Mouse (Mus musculus) heart, postnatal 36 days (tissue): ENCODE results near the gene Tmem150a. TPM values are rescaled to one million over a fixed set of nuclear protein-coding genes. Genes with fewer than 3 reads are reported as not detected.

Experiments
- DNase-seq, 2 experiments: peaks; one replicate each; pipeline ENCODE4 v3.0.0; 2021 to 2022
- intact Hi-C: fragments of 180-260 bp; cut with DNase I; formaldehyde crosslinking; loops from one replicate; pipeline ENCODE4 v1.15.1; 2025
- total RNA-seq, 2 experiments: library from RNA; stranded (reverse); gene quantifications; 2 replicates each; pipeline ENCODE4 v1.2.3; 2021

Tmem150a gene
- total RNA-seq, 2 experiments from 2014 or later: 19.3 to 22.6 TPM

- DNase-seq: peak; percentile 80 to 83
- intact Hi-C loops: loop anchor here (10.0 kb wide), 1 partner anchor 443 kb away; the partner anchor contains the start of genes Polr1a and Ptcd3
Observed at GRCm38 (mm10) chr6:72347166-72347941, 7.9 kb upstream of the Tmem150a start, which contains the start of gene 0610030E20Rik. Gene 0610030E20Rik (plus strand): TSS chr6:72347317.

- DNase-seq: no peak
- intact Hi-C loops: loop anchor here (10.0 kb wide), 1 partner anchor 444 kb away; the partner anchor contains the start of genes Polr1a and Ptcd3
Observed at GRCm38 (mm10) chr6:72348411-72348810, 6.8 kb upstream of the Tmem150a start.

- intact Hi-C loops: no loop called here
- no peak for DNase-seq
Observed at GRCm38 (mm10) chr6:72350214-72350613, 5.0 kb upstream of the Tmem150a start.

GRCm38 (mm10) chr6:72352636-72353405 is 2.4 kb upstream of the Tmem150a start:
- intact Hi-C loops: no loop called here
- no peak for DNase-seq

GRCm38 (mm10) chr6:72354025-72354424 is 1.2 kb upstream of the Tmem150a start:
- intact Hi-C loops: no loop called here
- DNase-seq: no peak

GRCm38 (mm10) chr6:72356001-72356532 is 820 bp downstream of the Tmem150a start:
- DNase-seq: no peak

GRCm38 (mm10) chr6:72357164-72358079 is 2.2 kb downstream of the Tmem150a start:
- no peak for DNase-seq
- intact Hi-C loops: no loop called here

More at GRCm38 (mm10) chr6:72356001-72356532, 820 bp downstream of the Tmem150a start:
- intact Hi-C loops: no loop called here

- intact Hi-C loops: no loop called here
- DNase-seq: no peak
Observed at GRCm38 (mm10) chr6:72358086-72358764, 3.0 kb downstream of the Tmem150a start.

GRCm38 (mm10) chr6:72359343-72359742 is 4.1 kb downstream of the Tmem150a start:
- no peak for DNase-seq
- intact Hi-C loops: no loop called here

- intact Hi-C loops: no loop called here
- no peak for DNase-seq
Observed at GRCm38 (mm10) chr6:72359891-72360598, 4.8 kb downstream of the Tmem150a start.

GRCm38 (mm10) chr6:72360599-72360935 is 5.3 kb downstream of the Tmem150a start:
- no peak for DNase-seq
- intact Hi-C loops: no loop called here

- DNase-seq: no peak
- intact Hi-C loops: no loop called here
Observed at GRCm38 (mm10) chr6:72361121-72361551, 5.9 kb downstream of the Tmem150a start.

- intact Hi-C loops: loop anchor here (2.0 kb wide), 2 partner anchors 16 to 44 kb away; no protein-coding TSS in a partner anchor
- peak; percentile 92 to 94 for DNase-seq
Observed at GRCm38 (mm10) chr6:72362132-72363028, 7.1 kb downstream of the Tmem150a start.

GRCm38 (mm10) chr6:72364009-72364408 is 8.8 kb downstream of the Tmem150a start:
- intact Hi-C loops: no loop called here
- DNase-seq: no peak

- DNase-seq: no peak
- intact Hi-C loops: no loop called here
Observed at GRCm38 (mm10) chr6:72364985-72365384, 9.7 kb downstream of the Tmem150a start.

GRCm38 (mm10) chr6:72366304-72366703 is 11.1 kb downstream of the Tmem150a start:
- intact Hi-C loops: no loop called here
- no peak for DNase-seq

GRCm38 (mm10) chr6:72366844-72367443 is 11.7 kb downstream of the Tmem150a start, which contains the start of gene Rnf181:
Gene Rnf181 (minus strand): TSS chr6:72366956.
- DNase-seq: no peak
- intact Hi-C loops: no loop called here
